Mouse (Mus musculus) embryo, embryonic 11 days (tissue): Measurements from ENCODE around the gene Ttc24.

ENCODE experiments used
- DNase-seq: peaks from one replicate; pipeline ENCODE4 v3.0.0-alpha.2; 2015

The Ttc24 gene

DNA sequence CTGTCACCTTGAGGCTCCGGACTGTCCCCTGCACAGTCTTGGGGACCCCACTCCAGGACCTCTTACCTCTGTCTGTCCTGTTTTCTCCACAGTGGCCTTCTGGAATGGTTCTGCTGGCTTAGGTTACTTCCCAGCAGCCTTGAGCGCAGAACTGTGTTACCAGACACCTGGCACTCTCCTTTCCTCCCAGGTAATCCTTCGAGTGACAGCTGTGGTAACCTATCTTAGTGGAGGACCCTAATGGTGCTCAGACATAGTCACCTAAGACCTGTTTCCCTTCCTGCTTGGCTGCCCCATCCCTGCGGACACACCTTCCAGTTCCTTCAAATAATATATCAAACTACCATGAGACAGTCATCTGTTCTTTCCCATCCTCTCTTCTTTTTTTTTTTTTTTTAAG is at the start of gene Ttc24:
Gene Ttc24, minus strand, starts transcription at position 101 of the 400 bp plus-strand sequence.
- DNase-seq = no peak

DNA sequence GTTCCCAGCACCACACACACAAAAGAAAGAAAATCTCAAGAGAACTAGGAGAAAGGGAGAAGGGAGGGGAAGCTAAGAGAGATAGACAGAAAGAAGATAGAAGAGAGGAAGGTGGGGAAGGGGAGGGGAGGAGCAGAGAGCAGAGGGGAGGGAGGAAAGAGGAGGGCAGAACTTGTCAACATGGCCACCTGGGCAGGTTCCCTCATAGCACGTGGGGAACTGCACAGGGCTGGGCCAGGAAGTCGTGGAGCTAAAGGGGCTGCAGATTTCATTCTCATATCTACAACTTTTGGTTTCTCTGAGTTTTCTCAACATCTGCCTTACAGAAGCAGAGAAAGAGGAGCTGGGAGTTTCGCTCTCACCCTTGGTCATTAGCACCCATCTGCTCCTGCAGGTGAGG is 49.5 kb upstream of the Ttc24 start:
- no peak for DNase-seq

DNA sequence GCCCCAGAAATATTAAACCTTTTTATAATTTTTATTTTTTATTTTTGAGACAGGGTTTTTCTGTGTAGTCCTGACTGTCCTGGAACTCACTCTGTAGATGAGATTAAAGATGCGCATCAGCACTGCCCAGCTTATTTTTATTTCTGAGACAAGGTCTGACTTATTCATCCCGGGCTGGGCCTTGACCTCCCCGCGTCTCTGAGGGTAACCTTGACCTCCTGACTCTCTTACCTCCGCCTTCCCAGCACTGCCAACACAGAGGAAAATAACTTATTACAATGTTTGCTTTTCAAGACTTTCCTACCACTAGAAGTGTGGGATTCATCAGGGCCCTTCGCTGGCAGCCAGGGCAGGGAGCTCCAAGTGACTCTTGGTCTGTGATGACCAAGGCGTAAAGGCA is 48.1 kb upstream of the Ttc24 start:
- DNase-seq = no peak

DNA sequence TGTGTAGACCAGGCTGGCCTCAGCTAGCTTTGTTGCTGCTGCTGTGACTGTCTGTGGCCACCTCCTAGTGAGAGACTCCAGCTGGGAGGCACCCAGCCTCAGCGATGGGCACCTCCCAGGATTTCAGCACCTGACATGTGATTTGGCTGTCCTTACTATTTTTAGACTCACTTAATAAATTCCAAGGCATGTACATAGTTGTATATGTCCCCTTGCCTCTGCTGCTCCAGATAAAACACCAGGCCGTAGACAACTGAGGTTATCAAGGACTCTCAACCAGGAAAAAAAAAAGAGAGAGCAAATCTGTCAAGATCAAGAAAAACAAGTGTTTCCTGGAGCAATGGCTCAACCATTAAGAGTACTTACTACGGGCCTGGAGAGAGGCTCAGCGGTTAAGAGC is 47.1 kb upstream of the Ttc24 start:
- no peak for DNase-seq

DNA sequence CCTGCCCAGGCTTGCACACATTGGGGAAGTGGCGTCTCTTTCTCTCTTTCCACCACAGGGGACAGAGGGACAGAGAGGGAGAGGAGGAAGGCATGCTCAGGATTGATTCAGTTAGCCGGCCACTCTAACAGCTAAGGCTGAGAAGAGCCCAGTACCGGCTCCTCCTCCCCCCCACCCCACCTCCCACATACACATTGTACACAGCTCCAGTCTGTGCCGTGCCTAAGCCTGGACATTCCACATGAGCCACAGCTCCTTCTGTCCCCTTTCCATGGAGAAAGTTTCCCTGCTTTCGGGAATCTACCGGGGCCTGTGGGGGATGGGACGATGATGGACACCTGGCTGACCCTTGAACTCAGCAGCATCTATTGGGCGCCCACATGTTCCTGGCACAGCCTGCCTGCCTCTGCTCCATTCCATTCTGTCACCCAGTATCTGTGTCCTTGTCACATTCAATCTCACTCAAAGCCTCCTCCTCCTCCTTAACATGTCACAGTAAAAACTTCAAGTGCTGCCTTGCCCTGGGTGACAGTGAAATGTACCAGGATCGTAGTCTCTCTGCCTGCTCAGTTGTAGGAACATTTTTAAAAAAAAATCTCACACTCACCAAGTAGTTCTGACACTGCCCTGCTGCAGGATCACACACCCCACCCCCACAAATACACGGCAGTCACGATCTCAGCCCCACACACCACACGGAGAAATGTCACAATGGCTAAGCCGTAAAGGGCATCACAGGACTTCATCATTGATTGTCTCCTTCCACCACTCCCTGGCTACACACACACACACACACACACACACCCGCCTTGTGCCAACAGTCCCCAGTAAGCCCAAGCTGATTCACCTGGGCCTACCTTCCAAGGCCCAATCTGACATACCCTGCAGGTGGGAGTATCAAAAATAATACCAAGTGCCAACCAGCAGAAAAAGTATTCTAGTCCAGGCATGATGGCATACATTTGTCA is 43.3 kb upstream of the Ttc24 start:
- no peak for DNase-seq

DNA sequence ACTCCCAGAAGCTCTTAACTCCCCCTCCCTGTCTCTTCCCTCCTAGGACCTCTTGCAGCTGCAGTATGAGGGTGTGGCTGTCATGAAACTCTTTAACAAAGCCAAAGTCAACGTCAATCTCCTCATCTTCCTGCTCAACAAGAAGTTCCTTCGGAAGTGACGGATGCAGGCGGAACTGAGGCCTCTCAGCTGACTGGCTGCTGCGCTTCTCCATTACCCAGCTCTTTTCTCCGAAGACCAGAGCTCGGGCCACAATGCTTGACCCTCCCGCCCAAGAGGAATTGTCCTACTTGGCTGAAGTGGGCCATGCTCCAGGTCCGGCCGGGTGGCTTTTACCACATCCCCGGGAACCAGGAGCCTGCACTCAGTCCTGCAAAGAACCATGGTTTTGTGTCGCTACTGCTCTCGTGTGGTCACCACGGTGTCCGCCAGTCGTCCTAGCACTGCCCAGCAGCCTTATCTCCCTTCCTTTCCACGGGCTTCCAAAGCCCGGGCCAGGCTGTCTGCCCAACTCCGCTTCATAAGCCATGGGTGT is 42.1 kb upstream of the Ttc24 start:
- DNase-seq = no peak

DNA sequence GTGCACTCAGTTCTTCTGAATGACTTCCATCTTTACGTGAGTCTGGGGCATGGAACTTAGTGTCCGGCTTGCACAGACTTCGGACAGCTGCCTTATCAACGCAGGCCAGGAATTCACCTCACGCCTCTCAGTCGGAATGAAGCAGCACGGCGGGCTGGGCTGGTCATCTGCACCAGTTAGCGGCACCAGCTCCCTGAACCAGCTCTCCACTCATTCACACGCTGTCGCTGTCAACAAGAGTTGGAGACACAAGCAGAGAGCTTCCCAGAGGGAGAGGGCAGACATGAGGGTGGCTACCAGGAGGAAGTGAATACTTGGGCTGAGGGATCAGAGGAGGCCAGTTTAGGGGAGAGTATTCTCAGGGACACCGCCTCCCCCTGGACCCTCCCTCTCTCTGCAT is 36.3 kb upstream of the Ttc24 start:
- no peak for DNase-seq

DNA sequence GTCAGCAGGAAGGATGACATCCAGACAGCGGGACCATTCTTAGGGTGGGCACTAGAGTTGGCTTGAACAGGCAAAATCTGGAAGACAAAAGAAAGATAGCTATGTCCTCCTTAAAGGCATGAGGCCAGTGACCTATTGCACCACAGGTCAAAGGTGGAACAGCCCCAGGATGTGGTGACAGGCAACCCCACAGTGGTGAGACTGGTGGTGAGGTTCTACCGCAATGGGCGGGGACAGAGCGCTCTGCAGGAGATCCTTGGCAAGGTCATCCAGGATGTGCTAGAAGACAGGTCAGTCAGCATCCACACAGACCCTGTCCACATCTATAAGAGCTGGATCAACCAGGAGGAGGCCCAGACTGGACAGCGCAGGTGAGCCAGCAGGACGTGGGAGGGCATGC is 31.0 kb upstream of the Ttc24 start:
- DNase-seq = no peak

DNA sequence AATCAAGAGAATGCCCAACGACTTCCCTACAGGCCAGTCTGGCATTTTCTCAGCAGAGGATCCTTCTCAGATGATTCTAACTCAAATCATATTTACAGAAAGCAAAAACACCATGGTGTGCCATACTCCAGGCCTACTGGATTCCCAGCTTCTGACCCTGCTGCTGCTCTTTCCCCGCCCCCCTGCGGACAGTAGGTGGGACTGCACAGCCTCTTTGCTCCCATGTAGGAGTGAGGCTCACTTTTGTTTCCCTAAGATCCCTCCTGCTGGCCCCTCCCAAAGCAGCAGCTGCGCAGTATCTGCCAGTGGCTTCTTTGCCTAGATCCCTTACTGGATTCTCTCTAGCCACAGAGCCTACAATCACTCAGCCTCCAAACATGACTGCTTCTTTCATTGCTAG is 28.0 kb upstream of the Ttc24 start:
- DNase-seq = no peak

DNA sequence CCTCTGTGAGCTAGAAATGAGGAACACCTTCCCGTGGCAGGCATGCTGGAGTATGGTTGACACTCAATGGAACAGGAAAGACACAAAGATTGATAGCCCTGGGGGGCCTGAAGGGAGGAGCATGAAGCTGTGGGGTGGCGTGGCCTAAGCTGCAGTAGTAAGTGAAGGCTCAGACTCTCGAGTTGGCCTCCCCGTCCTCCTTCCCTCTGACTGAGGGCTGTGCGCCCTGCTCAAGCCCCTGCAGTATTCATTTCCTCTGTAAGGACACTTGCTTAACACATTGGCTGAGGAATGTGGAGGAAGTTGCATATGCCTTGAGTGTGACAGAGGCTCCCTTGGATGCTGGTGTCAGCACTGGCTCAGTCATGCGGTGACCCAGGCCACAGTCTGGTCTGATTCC is 24.5 kb upstream of the Ttc24 start:
- DNase-seq = no peak

DNA sequence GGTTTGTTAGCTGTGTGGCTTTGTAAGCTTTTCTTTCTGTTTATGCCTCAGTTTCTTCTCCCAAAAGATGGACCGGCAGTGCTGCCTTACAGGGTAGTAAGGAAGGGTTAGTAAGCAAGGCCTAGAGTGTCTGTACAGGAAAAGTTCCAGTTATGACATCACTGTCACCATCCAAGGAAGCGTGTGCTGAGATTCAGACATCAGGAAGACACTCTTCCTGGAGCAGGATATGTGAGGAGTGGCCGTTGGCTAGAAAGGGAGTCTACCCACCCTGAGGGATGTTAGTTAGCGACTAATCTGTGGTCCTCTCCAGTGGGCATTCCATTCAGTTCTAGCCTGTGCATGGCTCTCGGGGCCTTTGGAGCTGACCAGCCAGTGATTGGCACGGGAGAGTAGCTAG is 24.1 kb upstream of the Ttc24 start:
- no peak for DNase-seq

DNA sequence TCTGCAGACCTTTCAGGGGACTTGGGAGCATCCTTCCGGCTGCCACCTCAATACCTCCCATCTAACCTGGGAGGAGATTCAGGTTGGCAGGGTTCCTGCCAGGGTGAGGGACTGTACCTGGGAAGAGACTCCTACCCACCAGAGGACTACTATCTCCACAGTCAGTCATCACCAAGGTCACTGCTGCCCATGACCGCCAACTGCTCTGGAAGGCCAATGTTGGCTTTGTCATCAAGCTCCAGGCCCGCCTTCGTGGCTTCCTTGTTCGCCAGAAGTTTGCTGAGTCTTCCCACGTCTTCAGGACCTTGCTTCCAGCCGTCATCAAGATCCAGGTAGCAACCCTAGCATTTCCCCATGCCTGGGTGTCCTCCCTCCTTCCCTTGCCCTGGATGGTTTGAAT is 23.6 kb upstream of the Ttc24 start:
- DNase-seq = no peak

DNA sequence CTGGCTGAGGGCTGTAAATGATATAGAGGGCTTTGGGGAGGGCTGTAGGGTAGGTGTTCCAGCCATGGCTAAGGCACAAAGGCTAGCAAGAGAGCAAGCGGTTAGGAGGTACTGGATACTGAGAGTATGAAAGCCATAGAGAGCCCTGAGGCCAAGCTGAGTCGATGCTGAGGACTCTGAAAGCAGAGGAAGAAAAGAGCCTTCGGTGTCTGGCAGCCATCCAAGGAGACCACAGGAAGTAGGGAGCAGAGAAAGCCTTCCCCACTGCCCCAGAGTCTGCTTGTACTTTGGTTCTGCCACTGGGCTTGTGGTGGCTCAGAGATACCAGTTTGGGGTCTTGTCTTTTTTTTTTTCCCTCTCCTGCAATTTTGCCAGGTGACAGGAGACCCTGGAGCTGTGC is 22.1 kb upstream of the Ttc24 start:
- DNase-seq = no peak

DNA sequence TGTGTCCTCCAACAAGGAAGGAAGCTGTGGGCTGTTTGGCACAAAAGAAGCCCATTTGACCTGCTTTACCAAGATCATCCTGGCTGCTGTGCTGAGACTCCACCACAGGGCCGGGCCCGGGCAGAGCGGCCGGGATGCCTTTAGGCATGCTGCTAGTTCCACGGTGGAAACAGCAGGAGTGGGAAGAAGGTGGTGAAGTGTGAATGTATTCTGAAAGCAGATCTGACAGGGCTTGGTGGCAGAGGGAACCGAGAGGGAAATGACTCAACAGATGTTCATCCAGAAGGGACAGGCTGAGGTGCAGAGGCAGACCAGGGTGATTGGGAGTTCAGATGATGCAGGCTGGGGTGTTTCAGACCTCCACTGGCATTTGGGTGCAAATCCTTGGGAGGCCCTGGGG is 19.6 kb upstream of the Ttc24 start:
- no peak for DNase-seq

DNA sequence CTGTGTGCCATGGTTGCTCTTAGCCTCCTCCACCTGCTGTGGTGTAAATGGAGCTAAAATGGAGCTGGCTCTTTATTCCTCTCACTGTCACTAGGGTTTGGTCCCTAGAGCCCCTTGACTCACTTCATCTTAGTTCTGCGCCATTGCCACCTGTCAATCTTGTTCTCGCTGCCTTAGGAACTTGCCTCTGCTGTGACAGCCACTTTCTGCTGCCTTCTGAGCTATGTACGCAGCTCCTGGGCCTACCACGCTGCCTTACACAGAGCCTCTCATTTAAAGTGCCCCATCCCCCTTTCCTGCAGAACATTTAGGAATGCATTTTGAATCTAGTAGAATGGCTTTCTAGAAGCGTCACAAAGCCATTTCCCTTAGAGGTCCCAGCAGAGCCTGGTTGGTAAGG is 16.0 kb upstream of the Ttc24 start:
- DNase-seq = no peak

DNA sequence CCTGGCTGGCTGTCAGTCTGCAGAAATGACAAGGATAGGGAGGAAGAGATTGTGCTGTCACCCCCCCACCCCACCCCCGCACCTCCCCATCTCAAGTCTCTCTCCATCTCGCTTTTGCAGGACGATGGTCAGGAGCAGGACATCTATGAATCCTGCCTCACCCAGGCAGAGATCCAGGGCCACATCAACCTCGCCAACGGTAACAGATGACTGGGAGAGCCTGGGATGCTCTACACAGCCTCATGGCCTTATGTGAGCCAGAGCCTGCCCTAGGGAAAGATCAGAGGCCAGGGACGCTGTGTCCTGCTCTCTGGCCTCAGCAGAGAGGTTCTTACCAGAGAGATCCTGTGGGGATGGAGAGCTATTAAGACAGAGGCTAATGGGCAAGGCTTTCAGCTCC is 12.5 kb upstream of the Ttc24 start:
- no peak for DNase-seq

DNA sequence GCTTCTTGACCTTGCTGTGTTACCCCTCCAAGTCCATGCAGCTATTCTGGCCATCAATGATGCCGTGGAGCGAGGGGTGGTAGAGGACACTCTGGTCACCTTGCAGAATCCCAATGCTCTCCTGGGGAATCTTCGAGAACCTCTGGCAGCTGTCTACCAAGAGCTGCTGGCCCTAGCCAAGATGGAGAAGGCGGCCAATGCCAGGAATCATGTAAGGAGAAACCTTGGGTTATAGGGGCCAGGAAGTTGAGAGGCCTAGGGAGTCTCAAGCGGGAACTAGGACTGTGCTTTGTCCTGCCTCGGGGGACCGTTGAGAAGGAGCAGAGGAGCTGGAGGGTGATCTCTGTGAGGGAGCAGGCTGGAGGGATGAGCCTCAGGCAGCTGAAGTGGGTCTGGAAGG is 12.0 kb upstream of the Ttc24 start:
- no peak for DNase-seq

DNA sequence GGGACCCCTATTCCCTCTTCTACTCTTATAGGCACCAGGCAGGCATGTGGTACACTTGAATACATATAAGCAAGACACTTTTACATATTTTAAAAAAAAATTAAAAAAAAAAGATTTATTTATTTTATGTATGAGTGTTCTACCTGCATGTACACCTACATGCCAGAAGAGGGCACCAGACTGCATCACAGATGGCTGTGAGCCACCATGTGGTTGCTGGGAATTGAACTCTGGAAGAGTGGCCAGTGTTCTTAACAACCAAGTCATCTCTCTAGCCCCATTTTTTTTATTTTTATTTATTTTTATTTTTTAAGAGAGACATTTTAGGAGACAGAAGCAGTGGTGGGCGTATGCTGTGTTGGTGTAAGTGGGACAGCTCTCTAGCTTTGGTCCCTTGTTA is 9.6 kb upstream of the Ttc24 start:
- peak; percentile 60 for DNase-seq

DNA sequence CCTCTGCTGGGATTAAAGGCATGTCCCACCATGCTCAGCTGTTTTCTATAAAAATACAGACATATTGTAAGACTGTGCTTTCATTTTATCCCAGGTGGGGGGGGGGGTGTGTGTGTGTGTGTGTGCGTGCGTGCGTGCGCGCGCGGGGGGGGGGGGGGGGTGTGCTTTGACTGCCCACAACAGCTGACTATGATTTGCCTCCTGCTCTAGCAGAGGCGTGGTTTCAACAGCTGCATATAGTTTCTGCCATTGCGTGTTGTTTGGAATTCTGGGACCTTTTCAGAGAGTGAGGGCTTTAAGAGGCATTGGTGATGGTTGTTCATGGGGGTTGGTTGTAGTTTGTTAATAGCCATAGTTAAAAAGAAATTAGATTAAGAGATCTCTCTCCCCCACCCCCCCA is 7.4 kb upstream of the Ttc24 start:
- DNase-seq = no peak

DNA sequence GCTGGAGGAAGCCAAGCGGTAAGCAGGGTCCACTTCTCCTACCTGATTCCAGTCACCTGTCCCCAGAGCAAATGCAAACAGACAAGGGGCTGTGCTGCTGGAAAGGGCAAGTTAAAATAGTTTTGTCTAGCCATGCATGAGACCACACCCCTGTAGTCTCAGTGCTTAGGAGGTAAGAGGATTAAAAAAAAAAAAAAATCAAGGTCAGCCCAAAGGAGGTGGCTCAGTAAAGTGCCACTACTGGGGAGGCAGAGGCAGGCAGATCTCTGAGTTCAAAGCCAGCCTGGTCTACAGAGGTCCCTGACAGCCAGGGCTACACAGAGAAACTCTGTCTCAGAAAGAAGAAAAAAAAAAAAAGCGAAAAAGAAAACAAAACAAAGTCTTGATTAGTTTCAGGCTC is 5.9 kb upstream of the Ttc24 start:
- DNase-seq = no peak

DNA sequence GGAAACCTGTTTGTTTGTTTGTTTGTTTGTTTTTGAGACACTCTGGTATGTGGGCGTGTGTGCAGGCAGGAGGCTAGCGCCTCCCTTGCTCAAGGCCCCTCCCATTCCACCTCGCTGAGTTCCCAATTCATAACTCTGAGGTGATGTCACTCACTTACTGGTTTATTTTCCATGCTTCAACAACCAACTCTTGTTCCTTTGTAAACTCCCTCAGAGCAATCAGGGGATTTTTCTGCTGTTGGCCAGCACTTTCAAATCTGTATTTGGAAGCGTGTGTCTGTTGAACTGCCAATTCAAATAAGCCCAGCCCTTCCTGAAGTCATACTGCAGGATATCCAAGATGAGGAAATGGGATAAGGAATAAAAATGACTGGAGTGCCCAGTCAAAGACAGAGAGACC is 4.6 kb upstream of the Ttc24 start:
- peak; percentile 24 for DNase-seq

DNA sequence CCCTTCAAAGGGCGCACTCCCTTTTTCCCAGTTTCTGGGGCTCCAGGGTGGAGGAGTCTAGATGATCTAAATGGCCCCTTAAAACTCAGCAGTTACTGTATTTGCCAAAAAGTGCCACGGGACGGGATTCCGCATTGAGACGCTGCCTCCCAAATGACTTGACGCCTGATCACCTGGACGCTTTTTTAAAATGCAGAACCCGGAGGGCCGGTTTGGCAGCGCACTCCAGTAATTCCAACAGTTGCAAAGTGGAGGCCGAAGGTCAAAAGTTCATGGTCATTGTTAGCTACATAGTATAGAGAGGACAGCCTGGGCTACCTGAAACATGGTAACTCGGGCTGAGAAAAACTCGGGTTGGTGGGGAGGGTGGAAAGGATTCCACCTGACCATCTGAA is 4.1 kb upstream of the Ttc24 start:
- peak; percentile 28 for DNase-seq

DNA sequence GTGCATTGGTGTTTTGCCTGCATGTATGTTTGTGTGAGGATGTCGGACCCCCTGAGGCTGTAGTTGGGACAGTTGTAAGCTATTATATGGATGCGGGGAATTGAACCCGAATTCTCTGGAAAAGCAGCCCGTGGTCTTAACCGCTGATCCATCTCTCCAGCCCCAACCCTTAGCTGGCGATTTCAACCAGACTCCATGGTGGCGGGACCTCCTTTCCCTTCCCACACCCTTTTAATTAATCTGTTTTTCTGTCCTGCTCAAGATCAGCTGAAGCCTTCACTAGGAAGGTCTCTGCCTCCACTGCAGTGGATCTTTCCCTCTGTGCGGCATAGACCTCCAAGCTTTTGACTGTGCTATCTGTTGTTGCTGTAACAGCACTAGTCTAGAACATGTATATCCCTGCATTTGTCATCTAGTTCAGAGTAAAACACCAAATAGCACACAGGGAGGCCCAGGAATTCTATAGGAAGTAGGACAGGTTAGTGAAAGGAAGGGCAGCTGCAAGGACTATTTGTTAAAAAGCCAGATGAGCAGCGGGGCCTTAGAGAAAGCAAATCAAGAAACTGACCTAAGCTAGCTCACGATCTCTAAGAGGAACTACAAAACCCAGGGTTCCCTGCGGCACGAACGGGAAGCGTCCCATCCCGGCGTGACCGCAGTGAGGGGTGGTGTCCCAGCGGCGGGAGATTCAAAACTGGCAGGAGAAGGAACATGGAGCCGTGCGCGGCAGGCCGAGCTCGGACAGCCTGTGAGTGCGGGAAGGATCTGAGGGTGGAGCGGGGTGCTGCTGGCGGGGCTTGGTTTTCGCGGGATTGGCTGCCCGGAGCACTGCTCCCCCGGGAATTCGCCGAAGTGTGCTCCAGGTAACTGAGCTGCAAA is 3.5 kb upstream of the Ttc24 start, which contains the start of gene Iqgap3:
Gene Iqgap3, plus strand, starts transcription at position 627 of the 879 bp plus-strand sequence.
- peak; percentile 96 for DNase-seq

DNA sequence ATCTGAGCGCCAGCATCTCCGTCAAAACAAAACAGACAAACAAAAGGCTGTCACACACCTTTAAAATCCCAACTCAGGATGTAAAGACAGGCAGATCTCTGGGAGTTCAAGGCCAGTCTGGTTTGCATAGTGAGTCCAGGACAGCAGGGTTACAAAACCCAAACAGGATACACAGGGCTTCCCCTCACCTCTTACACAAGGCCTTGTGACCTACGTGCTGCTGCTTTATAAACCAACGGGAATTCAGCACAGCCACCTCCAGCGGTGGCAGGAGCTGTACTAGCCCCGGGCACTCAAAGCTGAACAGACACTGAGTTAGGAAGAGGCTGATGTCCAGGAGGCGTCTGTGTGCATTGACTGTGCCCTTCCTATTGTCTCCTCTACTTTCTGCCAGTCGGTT is 663 bp downstream of the Ttc24 start:
- no peak for DNase-seq
